Mouse (Mus musculus) kidney, adult 11 months (tissue): ENCODE measurements at regions not wholly inside any gene's neighbourhood (a gene's known extent, or its start where the extent isn't known, plus 50 kb on each side); places are given as distances from the start of the nearest gene placed in this dataset.

Experiments used
- DNase-seq: peaks from one replicate; pipeline ENCODE4 v3.0.0; 2022

- DNase-seq = peak; percentile 5
Measured at GRCm38 (mm10) chr7:117278388-117278961, 102.3 kb upstream of the Xylt1 start.

- no peak for DNase-seq
Measured at GRCm38 (mm10) chr7:117282194-117282593, 98.6 kb upstream of the Xylt1 start.

- no peak for DNase-seq
Measured at GRCm38 (mm10) chr7:117285206-117285605, 95.6 kb upstream of the Xylt1 start.

DNA sequence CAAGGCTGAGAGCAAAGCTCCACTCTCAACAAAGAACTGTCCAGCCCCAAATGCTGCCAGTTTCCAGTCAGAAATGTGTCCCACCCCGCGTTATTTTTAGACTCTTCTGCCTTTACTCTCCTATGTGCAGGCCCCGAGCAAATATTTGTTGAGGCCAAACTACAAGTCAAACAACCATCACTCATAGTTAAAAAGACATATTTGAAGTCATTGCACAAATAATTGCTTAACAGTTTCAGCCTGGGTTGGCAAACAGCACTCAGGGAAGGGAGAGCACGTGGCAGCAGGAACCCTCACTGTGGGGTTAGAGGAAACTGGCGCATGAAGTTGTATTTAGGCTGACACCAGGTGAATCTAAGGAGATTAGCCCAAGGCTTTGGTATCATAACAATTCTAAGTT lies 94.8 kb upstream of the Xylt1 start:
- no peak for DNase-seq

GRCm38 (mm10) chr7:117303705-117304104 lies 77.1 kb upstream of the Xylt1 start:
- DNase-seq = no peak

GRCm38 (mm10) chr7:117310586-117311200 lies 70.1 kb upstream of the Xylt1 start:
- DNase-seq = no peak

- DNase-seq = no peak
Measured at GRCm38 (mm10) chr7:117311316-117311715, 69.5 kb upstream of the Xylt1 start.

GRCm38 (mm10) chr7:117316126-117316805 lies 64.5 kb upstream of the Xylt1 start:
- no peak for DNase-seq

- DNase-seq = no peak
Measured at GRCm38 (mm10) chr7:117317362-117317761, 63.4 kb upstream of the Xylt1 start.

GRCm38 (mm10) chr7:117320552-117320951 lies 60.2 kb upstream of the Xylt1 start:
- DNase-seq = no peak
